Mouse (Mus musculus) telencephalon, adult 2 months (tissue): ENCODE measurements around the gene Pidd1.

Experiments
- DNase-seq: peaks from one replicate; pipeline ENCODE4 v3.0.0-alpha.2; 2011; ENCODE audit warnings: low read depth, low spot score

Gene Pidd1

DNA sequence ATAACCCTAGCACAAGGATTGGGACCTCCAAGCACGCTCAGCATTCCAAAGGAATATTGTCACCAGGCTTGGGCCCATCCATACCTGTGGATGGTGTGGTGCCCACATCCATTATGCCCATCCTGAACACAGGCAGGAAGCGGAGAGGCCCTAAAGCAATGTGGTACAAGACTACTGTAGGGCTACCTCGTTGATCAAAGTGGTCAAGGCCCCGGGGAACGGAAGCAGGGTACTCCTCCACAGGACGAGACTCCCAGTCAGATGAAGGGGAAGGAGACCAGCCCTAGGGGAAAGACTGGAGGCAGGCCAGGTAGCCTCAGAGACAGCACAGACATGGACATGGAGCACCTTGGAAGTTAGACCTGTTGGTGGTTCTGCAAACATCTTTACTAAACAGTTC, 28.9 kb upstream of the Pidd1 start:
- no peak for DNase-seq

GRCm38 (mm10) chr7:141472226-141472625, 28.4 kb upstream of the Pidd1 start:
- no peak for DNase-seq

GRCm38 (mm10) chr7:141471236-141471635, 27.4 kb upstream of the Pidd1 start:
- DNase-seq, result no peak

GRCm38 (mm10) chr7:141470637-141470944, 26.8 kb upstream of the Pidd1 start:
- no peak for DNase-seq

GRCm38 (mm10) chr7:141469901-141470636, 26.2 kb upstream of the Pidd1 start:
- no peak for DNase-seq

- no peak for DNase-seq
Observed at GRCm38 (mm10) chr7:141469352-141469751, 25.5 kb upstream of the Pidd1 start.

DNA sequence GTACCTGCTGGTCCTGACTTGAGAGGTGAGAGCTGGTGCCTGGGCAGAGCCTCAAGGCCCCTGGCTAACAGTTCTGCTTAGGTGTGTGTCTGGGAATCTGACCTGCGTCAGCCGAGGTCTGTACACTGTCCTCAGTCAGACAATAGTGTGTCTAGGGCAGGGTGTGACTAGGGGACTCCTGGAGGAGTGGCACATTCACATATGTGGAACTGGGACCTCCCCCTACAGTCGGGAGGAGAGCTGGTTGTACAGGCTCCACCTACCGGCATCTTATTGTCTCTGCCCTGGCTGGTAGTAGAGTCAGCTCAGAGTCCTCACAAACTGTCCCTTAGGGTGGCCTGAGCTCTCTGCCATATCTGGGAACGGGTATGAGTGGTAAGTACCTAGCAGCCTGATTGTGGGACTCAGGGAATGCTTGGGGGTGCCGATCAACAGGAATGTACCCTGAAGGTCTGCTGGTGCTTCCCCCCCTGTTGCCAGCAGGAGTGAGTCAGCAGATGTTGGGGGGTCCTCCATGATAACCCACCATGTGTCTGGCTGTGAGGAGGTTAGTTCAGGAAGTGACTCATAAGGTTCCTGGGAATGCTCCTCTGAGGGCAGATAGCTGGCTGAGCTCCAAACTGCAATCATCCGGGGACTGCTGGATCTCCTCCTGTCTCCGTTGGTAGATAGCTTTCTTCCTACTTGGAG, 24.8 kb upstream of the Pidd1 start:
- DNase-seq, result no peak

DNA sequence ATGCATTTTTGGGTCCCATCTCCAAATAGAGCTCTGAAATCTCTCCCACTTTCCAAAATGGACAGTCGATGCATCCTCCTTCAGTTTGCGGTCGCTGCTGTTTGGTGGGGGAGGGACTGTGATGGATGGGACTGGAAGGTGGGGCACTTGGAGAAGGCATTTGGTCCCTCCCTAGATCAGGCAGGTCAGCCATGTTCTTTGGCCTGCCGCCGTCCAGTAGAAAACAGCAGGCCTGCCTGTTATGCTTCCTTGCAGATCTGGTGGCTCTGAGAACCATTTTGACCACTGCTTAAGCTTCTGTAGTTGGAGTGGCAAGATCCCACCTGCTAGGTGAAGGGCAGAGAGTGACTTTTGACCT, 24.3 kb upstream of the Pidd1 start:
- DNase-seq, result no peak

- no peak for DNase-seq
Observed at GRCm38 (mm10) chr7:141467230-141468030, 23.6 kb upstream of the Pidd1 start, which contains the start of gene Cd151. Gene Cd151, plus strand, starts transcription at chr7:141467392.

GRCm38 (mm10) chr7:141466607-141467148, 22.9 kb upstream of the Pidd1 start:
- DNase-seq, result no peak

DNA sequence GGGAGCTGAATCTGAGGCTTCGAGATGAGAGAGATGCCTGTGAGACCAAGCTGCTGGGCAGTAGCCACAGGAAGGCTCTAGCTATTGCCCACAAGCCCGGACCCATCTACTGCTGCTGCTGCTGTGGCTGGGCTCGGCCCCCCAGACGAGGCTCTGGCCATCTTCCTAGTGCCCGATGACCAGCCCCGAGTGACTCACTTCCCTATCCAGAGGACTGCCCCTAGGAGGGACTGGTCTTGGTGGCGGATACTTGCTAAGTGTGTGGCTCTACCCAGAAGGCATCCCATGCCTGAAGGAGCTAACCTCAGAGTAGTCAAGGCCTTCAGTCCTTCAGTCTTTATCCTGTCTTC, 22.2 kb upstream of the Pidd1 start:
- DNase-seq, result no peak

- no peak for DNase-seq
Observed at GRCm38 (mm10) chr7:141465388-141466044, 21.7 kb upstream of the Pidd1 start.

GRCm38 (mm10) chr7:141464603-141465201, 20.9 kb upstream of the Pidd1 start:
- DNase-seq, result no peak

DNA sequence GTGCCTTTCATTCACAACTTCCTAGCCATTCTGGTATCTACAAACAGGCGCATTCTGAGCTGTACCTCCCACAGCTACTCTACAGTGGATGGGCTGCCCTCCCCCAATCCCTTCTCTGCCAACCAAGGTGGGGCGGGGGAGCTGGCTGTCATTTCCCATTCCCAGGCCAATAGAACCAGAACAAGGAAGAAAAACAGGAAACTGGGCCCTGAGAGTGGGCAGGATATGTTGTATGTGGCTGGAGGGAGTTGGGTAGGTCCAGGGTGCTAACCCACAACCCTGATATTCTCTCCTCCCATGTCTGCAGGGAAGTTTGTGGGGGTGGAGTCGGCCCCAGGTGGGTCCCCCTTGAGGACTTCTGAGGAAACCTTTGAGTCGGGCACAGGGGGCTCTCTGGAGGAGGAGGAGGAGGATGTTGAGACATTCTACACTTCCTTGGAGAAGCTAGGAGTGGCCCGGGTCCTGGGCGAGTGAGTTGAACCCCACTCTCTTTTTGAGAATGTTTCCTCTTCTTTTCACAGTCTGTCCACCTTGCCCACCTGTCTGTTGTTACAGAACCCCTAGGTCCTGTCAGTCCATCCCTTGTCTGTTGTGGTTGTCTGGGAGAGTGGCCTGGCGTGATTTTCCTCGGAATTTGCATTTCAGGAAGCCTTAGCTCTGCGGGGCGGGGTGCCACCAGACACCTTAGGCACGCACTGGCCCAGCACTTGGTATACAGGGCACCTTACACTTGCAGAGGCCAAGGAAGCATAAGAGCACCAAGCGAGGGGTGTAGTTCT, 20.2 kb upstream of the Pidd1 start:
- no peak for DNase-seq

- no peak for DNase-seq
Observed at GRCm38 (mm10) chr7:141462333-141462821, 18.6 kb upstream of the Pidd1 start.

GRCm38 (mm10) chr7:141461521-141462332, 17.9 kb upstream of the Pidd1 start:
- DNase-seq, result no peak

DNA sequence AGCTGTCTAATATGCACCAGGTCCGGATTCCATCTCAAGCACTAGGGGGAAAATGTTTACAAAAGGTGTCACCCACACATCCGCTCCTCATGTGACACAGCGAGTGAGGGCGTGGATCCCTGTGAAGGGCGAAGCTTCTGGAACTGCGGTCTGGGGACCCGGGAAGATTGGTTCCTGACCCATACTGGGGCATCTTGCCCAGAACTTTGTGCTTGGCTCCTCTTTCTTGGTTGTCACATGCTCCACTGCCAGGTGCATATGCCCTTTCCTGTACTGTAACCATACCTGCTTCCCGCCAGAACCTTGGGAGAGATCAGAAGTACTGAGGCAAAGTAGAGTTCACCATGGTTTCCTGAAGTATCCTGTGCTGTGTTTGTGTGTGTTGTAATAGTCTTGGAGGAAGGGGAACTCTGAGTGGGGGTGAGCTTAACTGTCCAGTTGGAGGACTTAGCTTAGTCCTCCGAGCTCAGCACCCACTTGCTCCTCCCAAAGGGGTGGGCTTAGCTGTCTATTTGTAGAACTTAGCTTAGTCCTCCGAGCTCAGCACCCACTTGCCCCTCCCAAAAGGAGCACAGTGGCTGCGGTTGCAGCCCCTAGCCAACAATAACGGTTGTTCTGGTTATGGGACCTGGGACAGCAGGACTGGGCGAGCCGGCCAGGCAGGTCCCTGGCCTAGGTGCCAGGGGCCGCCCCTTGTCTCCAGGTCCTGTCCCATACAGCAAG, 16.7 kb upstream of the Pidd1 start, which contains the start of gene Cracr2b:
TSS of gene Cracr2b (plus strand) at position 704 of the 723 bp plus-strand sequence.
- no peak for DNase-seq

DNA sequence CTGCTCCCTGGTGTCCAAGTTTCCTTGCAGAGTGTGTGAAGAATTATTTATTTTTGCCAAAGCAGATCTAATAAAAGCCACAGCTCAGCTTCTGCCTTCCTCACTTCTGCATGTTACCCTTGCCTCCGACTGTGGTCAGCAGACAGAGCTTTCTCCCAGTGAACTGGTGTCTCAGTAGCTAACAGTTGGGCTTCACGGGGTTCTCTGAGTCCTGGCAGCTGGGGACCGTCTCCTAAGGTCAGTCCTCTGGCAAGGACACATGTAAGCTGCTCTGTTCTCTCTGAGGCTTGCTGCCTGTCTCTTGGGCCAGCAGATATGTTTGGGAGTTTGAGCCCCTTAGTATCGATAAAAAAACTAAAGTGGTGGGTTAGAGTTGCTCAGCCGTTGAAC, 16.2 kb upstream of the Pidd1 start:
- no peak for DNase-seq

GRCm38 (mm10) chr7:141459301-141459711, 15.5 kb upstream of the Pidd1 start:
- no peak for DNase-seq
